Mouse (Mus musculus) embryonic facial prominence, embryonic 10.5 days (tissue): ENCODE results near the gene Slc25a48. TPM values are rescaled to one million over a fixed set of nuclear protein-coding genes. Genes with fewer than 3 reads are reported as not detected.

Experiments
- DNase-seq: peaks from one replicate; pipeline ENCODE4 v3.0.0-alpha.2; 2017; ENCODE audit warnings: low spot score
- H3K27ac ChIP-seq: fragments of 300-500 bp; sonication (generic); replicated peaks from 2 replicates; pipeline ENCODE4 v1.5.1; 2016; ENCODE audit warnings: mild to moderate bottlenecking
- H3K27me3 ChIP-seq: fragments of 300-500 bp; sonication (generic); replicated peaks from 2 replicates; pipeline ENCODE4 v1.6.1; 2016; ENCODE audit warnings: low read depth, mild to moderate bottlenecking; ENCODE audit not compliant: poor library complexity, severe bottlenecking
- H3K36me3 ChIP-seq: fragments of 300-500 bp; sonication (generic); replicated peaks from 2 replicates; pipeline ENCODE4 v1.6.1; 2016; ENCODE audit warnings: mild to moderate bottlenecking, moderate library complexity
- H3K4me1 ChIP-seq: fragments of 300-500 bp; sonication (generic); 2 replicates; pipeline ENCODE4 v1.6.1; 2016
- H3K4me3 ChIP-seq: fragments of 300-500 bp; sonication (generic); 2 replicates; pipeline ENCODE4 v1.5.1; 2016; ENCODE audit warnings: mild to moderate bottlenecking, moderate library complexity
- H3K9me3 ChIP-seq: fragments of 300-500 bp; sonication (generic); 2 replicates; pipeline ENCODE4 v1.6.1; 2016; ENCODE audit warnings: mild to moderate bottlenecking
- WGBS: fragments of 180-500 bp; shearing (Covaris S2); methylation state at CpG from one replicate; pipeline ENCODE4 v1.1.7; 2016; 5-methylcytosine and 5-hydroxymethylcytosine counted together
- polyA plus RNA-seq: library from polyadenylated mRNA; unstranded; fragments of >200 nt; fragmentation: Nextera tagmentation; extraction: Ambion mirVana; gene quantifications from 2 replicates; pipeline ENCODE4 v1.2.1, GENCODE M21; 2016

The Slc25a48 gene
- polyA plus RNA-seq, 1 experiment from 2014 or later: not detected

DNA sequence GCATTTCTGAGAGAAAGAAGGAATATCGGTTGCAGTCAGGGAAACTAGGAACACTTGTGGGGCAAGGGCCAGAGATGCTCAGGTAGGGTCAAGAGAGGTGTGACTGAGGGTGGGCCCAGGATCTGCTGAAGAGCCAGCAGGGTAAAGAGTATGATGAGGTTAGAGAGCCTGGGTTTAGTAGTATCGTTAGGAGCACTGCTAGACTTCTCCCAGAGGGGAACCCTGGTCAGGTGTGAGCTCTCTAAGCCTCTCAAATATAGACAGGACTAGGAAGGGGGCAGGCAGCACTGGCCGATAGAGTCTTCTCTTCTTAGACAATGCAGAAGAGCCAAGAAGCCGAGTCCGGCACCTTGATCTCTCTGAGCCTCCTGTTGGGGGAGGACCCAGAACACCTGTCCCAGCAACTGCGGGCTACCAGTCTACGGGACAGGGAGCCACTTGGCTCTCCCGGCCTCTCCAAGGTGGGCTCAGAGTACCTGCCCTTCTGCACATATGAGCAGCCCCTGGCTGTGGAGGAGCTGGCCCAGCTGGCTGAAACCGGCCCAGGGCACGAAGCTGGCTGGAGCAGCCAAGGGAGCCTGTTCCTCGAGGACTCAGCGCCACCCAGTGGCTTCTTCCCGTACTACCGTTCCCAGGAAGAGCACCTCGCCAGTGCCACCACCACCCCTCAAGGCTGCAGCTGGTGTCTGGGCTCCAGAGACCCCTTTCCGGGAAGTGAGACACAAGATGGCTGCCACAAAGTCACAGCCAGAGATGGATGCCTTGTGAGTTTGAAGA lies 9.2 kb upstream of the Slc25a48 start:
- peak; percentile 89 for DNase-seq
- Histone ChIP-seq H3K9me3 (no peaks in the 10 kb centered on the region), H3K4me3 (no peak overlapping the region), H3K4me1 (peaks cover 20% of the 10 kb centered on the region), H3K27ac (peak overlapping the region; percentile 69; the same call in 1 of the 2 replicates), H3K27me3 (peaks cover 56% of the 10 kb centered on the region), H3K36me3 (no peaks in the 10 kb centered on the region)
- 28% methylated on average over 16 of the region's 16 CpGs for WGBS

DNA sequence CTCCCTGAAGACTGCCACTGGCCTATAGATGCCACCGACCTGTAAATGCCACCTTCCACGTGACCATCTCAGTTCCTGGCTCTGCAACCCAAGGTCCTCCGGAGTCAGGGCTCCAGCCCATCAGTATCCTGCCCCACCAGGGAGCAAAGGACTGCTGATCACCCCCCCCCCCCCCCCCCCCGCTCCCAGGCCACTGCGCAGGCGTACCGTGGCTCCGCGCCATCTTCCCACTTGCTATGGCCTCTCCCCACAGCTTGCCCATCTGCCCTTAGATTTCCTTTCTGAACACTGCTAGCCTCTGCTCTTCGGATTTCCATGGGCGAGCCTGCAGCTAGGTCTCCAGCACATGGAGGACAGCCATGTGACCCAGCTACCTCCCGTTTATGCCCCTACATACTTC lies 5.7 kb upstream of the Slc25a48 start:
- H3K36me3 ChIP-seq: no peaks in the 10 kb centered on the region
- WGBS: 88% methylated on average over 12 of the region's 12 CpGs
- no peak overlapping the region for H3K27ac ChIP-seq
- peaks cover 76% of the 10 kb centered on the region for H3K27me3 ChIP-seq
- DNase-seq: no peak
- H3K4me1 ChIP-seq: peaks cover 29% of the 10 kb centered on the region
- H3K9me3 ChIP-seq: no peaks in the 10 kb centered on the region
- H3K4me3 ChIP-seq: no peak overlapping the region

DNA sequence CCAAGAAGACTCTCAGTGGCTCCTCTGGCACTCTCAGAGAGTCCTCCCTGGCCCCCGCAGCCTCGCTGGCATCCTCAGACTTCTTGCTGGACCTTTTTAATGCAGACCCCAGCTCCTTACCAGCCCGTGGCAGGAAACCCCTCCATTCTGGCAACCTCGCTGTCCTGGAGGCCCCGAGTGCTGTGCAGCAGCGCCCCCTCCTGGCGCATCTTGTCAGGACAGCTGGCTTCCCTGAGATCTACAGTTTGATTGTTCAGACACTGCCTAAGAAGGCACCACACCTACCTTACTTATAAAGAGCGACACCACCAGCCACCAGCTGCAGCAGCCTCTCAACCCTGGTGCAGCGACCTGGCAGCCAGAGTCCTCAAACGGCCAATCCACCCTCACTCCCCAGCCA lies 4.7 kb upstream of the Slc25a48 start:
- WGBS: 11% methylated on average over 10 of the region's 10 CpGs
- peak overlapping the region; percentile 1; the same call in 1 of the 2 replicates for H3K27ac ChIP-seq

DNA sequence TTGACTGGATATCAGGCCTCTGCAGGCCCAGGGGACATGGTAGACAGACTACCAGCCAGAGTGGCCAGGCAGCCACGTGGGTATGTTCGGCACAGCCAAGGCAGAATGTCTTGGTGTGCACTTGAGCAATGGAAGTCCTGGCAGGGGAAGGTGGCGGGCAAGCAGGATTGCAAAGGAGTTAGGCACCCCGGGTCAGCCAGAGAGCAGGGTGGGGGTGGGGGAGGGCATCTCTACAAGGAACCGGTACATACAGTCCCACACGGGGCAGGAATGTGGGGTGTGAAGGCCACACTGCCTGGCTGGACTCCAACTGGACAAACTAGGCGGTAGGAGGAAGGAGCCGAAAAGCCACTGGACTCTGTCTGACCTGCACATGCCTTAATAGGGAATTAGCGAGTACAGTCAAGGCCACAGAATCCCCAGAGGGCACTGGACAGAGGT lies 3.8 kb upstream of the Slc25a48 start:
- Histone ChIP-seq H3K4me1 (peaks cover 36% of the 10 kb centered on the region), H3K9me3 (no peaks in the 10 kb centered on the region), H3K27ac (peak overlapping the region; percentile 3; the same call in 1 of the 2 replicates), H3K4me3 (no peak overlapping the region), H3K36me3 (no peaks in the 10 kb centered on the region), H3K27me3 (peaks cover 78% of the 10 kb centered on the region)
- no peak for DNase-seq
- 81% methylated on average over 9 of the region's 9 CpGs for WGBS

More for the DNA sequence above, 4.7 kb upstream of the Slc25a48 start:
- no peaks in the 10 kb centered on the region for H3K9me3 ChIP-seq
- no peaks in the 10 kb centered on the region for H3K36me3 ChIP-seq
- DNase-seq: peak; percentile 88
- H3K27me3 ChIP-seq: peaks cover 77% of the 10 kb centered on the region
- no peak overlapping the region for H3K4me3 ChIP-seq
- H3K4me1 ChIP-seq: peaks cover 36% of the 10 kb centered on the region

DNA sequence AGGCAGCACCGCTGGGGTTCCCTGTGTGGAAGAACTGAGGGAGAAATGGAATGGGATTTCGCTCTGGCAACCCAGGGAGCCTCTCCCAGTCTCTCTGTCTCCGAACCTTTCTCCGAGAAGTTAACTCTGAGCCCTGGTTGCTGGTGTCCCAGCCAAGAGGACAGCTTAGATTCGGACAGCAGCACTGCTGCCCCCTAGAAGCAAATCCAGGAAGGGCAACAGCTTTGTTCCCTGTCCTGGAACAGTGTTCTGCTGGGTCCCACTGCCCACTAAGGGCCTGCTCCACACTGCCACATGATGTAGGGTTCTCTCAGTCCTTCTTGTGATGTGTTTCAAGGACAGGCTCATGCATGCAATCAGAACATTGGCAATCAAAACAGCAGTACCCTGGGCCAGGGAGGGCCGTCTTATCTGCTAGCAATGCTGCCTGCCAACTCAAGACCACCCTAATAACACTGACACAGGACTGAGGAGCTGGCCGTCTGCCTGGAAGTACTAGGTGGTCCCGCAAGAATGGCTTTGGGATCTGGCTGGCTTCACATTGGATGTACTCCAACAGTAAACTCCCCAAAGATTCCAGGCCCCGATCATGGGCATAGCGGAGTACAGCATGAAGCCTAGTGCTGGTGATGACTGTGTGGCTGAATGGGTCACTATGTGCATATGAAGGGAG lies 2.4 kb upstream of the Slc25a48 start:
- Histone ChIP-seq H3K27ac (no peak overlapping the region), H3K4me1 (peaks cover 30% of the 10 kb centered on the region), H3K27me3 (peaks cover 79% of the 10 kb centered on the region), H3K9me3 (no peaks in the 10 kb centered on the region), H3K4me3 (no peak overlapping the region), H3K36me3 (no peaks in the 10 kb centered on the region)
- whole genome bisulfite sequencing: 65% methylated on average over 10 of the region's 10 CpGs
- no peak for DNase-seq

DNA sequence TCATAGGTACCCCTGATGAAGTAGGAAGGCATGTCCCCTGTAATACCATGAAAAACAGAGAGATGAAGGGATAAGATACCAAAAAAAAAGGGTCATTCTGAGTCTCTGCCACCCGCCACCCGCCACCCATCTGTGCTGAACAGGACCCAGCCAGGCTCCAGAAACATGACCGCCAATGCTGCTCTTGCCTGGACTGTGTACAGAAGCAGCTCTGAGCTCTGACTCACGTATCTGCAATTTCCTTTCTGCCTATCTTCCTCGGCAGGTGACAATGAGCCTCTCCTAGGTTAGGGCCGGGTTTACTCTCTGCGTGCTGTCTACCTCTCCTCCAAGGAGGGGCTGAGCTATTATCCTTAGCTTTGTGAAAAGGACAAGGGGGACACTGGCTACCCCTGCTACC lies 5.3 kb downstream of the Slc25a48 start:
- Histone ChIP-seq H3K9me3 (no peaks in the 10 kb centered on the region), H3K4me3 (no peak overlapping the region), H3K36me3 (no peaks in the 10 kb centered on the region), H3K27ac (no peak overlapping the region), H3K27me3 (peaks cover 31% of the 10 kb centered on the region), H3K4me1 (peaks cover 19% of the 10 kb centered on the region)
- no peak for DNase-seq
- WGBS: 81% methylated on average over 7 of the region's 7 CpGs

DNA sequence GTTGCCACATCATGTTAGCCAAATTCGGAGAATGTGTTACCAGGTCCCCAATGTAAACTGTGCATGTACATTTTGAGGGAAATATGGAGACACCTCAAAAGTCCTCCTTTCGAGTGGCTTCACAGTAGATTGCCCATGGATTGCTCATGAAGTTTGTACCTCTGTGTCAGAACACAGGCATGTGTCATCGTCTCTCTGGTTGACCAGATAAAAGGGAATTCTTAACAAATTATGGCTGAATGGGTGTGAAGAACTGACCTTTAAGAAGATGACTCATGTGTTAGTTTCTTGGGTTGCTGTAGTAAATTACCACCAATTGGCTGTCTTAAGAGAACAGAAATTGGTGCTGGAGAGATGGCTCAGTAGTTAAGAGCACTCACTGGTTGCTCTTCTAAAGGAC lies 6.0 kb downstream of the Slc25a48 start:
- Histone ChIP-seq H3K27me3 (peaks cover 29% of the 10 kb centered on the region), H3K27ac (no peak overlapping the region), H3K4me1 (peaks cover 13% of the 10 kb centered on the region), H3K36me3 (no peaks in the 10 kb centered on the region), H3K9me3 (no peaks in the 10 kb centered on the region), H3K4me3 (no peak overlapping the region)
- no peak for DNase-seq
- WGBS: 90% methylated on average over 3 of the region's 3 CpGs

DNA sequence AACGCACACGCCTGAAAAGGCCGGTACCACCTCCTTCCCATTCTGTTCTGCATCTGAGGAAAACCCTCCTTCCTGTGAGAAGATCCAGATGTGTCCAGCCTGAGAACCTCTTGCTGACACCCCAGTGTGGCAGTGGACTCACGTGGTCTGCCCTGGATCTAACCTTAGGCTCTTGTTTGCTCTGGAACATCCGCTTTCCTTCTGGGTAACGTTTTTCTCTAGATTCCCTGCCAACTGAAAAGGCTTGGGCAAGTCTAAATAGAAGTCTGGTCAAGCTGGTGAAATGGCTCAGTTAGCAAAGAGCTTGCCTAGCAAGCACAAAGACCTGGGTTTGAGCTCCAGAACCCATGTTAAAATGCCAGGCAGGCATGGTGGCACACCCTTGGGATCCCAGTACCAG lies 6.8 kb downstream of the Slc25a48 start:
- DNase-seq: no peak
- 91% methylated on average over 6 of the region's 6 CpGs for WGBS

DNA sequence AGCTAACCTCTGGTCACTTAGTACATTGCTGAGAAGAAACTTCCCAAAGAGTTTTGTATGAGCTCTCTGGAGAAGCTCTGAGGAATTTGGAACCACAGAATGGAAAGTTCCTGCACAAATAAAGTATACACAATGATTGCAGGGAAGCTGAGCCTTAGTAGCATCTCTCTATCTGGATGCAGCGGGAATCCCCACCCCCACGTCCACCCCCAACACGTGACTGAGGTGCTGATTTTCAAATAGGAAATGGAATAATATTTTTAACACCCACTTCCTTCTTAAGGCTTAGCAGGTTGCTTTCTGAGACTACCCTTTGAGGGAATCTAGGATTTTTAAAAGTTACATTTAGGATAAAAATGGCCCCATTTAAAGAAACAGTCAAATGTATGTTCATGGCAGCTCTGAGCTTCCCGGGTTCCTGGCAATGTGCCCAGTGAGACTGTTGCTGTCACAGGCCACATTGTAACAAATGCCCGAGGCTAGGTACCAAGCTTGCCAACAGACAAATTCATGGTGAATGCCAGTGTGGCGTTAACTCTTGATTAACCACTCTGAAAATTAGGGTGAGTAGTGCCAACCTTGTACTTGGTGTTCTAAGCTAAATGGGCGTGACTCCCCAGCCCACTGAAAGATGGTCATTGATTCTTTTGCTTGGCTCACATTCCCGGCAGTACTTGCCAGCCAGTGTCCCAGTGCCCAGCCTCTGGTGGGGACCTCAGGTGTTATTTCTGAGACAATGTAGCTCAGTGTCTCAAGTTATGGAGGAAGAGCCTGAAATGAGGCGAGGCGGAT lies 11.3 kb downstream of the Slc25a48 start:
- 84% methylated on average over 10 of the region's 10 CpGs for WGBS
- H3K36me3 ChIP-seq: no peaks in the 10 kb centered on the region

More for the DNA sequence above, 6.8 kb downstream of the Slc25a48 start:
- Histone ChIP-seq H3K36me3 (no peaks in the 10 kb centered on the region), H3K4me3 (no peak overlapping the region), H3K9me3 (no peaks in the 10 kb centered on the region), H3K27me3 (peaks cover 20% of the 10 kb centered on the region), H3K4me1 (peaks cover 13% of the 10 kb centered on the region), H3K27ac (no peak overlapping the region)

DNA sequence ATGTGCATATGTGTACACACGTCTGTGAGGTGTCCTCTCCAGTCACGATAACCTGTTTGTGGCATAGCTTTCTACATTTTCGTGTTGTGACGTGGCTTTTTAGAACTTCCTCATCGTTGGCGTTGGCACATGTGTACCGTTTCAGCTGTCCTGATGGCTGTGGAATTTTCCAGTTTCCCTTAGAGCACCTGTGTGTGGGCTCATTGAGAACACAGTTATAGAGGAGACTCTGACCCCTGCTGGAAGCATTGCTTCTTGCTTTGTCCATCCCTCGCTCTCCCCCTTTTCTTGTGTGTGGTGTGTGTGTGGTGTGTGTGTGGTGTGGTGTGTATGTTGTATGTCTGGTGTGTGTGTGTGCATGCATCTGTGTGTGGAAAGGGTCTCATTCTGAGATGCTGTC lies 11.9 kb downstream of the Slc25a48 start:
- WGBS: 89% methylated on average over 8 of the region's 8 CpGs
- H3K4me1 ChIP-seq: 0 out of 2 replicates have a peak, but pooled peaks cover 7% of the 10 kb centered on the region
- no peaks in the 10 kb centered on the region for H3K9me3 ChIP-seq
- H3K27me3 ChIP-seq: peaks cover 7% of the 10 kb centered on the region; the same call in 1 of the 2 replicates
- H3K4me3 ChIP-seq: no peak overlapping the region
- DNase-seq: no peak
- no peaks in the 10 kb centered on the region for H3K36me3 ChIP-seq
- H3K27ac ChIP-seq: no peak overlapping the region

More for the DNA sequence above, 11.3 kb downstream of the Slc25a48 start:
- Histone ChIP-seq H3K9me3 (no peaks in the 10 kb centered on the region), H3K4me1 (0 out of 2 replicates have a peak, but pooled peaks cover 7% of the 10 kb centered on the region), H3K27me3 (peaks cover 7% of the 10 kb centered on the region; the same call in 1 of the 2 replicates), H3K27ac (no peak overlapping the region), H3K4me3 (no peak overlapping the region)
- no peak for DNase-seq

DNA sequence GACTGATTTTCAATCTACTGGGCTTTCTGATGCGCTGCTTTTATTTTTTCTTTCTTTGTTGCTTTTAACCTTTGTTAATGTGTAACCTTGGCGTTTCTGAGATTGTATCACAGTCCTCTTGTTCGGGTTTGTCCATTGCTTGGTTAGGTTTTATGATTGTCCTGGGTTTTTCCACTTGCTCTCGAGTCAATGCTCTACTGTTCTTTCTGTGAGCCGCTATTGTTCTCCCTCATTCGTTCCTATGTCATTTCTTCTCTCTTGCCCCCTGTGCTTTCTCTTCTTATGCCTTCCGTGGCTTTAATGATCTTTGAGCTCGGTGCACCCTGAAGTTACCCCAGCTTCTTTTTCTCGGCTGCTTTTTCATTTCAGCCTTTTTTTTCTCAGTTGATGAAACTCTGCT lies 19.8 kb downstream of the Slc25a48 start:
- H3K4me3 ChIP-seq: no peak overlapping the region
- 48% methylated on average over 9 of the region's 9 CpGs for WGBS
- H3K4me1 ChIP-seq: peaks cover 9% of the 10 kb centered on the region; the same call in 1 of the 2 replicates
- H3K9me3 ChIP-seq: no peaks in the 10 kb centered on the region
- H3K27me3 ChIP-seq: no peaks in the 10 kb centered on the region
- no peak for DNase-seq
- no peak overlapping the region for H3K27ac ChIP-seq
- H3K36me3 ChIP-seq: no peaks in the 10 kb centered on the region

DNA sequence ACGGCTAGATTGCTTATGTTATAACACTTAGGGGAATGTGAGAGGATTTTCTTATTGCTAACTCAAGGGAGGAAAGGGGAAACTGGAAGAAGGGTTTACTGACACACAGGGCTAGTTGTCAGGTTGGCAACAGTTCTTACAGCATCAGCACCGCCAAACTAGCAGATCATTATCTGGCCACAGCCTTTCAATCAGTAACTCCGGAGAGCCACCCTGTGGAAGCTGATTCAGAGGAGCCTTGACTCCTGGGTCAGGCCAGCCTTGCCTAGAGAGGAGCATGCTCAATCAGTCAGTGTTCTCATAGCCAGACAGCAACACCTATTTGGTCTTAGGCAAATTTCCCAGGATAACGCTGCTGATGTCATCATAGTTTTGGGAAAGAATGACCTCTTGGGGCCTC lies 23.3 kb downstream of the Slc25a48 start:
- Histone ChIP-seq H3K27ac (no peak overlapping the region), H3K4me3 (no peak overlapping the region), H3K4me1 (peaks cover 14% of the 10 kb centered on the region; the same call in 1 of the 2 replicates), H3K36me3 (no peaks in the 10 kb centered on the region), H3K27me3 (no peaks in the 10 kb centered on the region), H3K9me3 (no peaks in the 10 kb centered on the region)
- WGBS: 84% methylated on average over 4 of the region's 4 CpGs
- no peak for DNase-seq
